Mouse (Mus musculus) layer of hippocampus, adult 8-10 months (tissue): ENCODE measurements around the gene Snai3. TPM values are rescaled to one million over a fixed set of nuclear protein-coding genes. Genes with fewer than 3 reads are reported as not detected.

Experiments used
- DNase-seq, 2 experiments: peaks; one replicate each; pipeline ENCODE4 v3.0.0; 2022; ENCODE audit warnings: low spot score in 2 of 2
- microRNA-seq, 2 experiments: library from miRNA; unstranded; fragments of <30 nt; microRNA quantifications; one replicate each; pipeline ENCODE4 v1.2.0; 2022
- total RNA-seq, 4 experiments: library from RNA; stranded (reverse); gene quantifications; 2 replicates each; pipeline ENCODE4 v1.2.4; 2022

Gene Snai3
- total RNA-seq, 4 experiments from 2014 or later: not detected

DNA sequence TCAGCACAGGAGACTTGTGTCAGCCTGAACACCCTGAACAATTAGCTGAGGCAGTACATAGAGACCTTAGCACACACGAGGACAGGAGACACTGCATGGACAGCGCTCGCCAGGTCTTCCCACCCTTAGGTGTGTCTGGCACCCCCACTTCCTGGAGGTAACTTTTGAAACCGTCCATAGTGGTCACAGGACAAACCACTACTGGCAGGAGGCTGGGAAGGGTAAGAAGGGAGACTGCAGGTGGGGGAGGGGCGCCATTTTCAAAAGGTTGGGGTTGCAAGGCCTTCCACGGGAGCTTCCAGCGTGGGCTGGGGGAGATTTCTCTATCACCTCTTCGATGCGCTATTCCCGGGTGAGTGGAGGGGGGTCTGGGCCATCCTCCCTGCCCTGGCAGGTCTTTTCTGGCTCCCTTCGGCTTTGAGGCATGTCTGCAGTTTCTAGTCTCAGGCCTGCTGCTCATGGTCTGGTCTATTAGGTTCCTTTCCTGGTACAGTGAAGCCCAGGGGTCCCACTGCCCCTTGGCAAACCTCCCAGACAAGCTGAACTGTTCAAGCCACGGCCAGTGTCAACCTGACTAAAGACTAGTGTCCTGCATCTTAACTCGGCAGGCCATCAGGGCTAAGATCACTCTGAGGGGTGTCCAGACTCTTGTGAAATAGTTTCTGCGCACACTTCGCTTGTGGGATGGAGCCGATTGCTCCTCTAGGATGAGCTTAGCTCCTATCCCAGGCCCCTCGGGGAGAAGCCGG, 28.7 kb downstream of the Snai3 start:
- DNase-seq: no peak

DNA sequence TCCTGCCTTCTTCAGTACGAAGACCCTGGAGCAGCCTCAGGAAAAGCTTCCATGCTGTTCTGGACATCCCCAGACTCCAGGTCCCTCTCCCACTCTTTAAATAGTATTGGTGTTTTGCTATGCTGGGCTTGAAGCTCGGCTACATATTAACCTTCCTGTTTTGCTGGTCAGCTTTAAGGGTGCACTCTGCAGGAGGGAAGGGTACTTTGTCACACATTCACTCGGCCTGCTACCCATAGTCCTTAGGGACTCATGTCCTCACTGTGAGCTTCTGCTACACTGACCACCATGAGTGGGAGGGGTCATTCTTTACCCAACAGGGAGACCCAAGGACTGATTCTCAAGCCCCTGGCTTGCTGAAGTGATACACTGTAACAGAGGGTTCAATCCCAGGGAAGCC, 29.9 kb downstream of the Snai3 start:
- no peak for DNase-seq

DNA sequence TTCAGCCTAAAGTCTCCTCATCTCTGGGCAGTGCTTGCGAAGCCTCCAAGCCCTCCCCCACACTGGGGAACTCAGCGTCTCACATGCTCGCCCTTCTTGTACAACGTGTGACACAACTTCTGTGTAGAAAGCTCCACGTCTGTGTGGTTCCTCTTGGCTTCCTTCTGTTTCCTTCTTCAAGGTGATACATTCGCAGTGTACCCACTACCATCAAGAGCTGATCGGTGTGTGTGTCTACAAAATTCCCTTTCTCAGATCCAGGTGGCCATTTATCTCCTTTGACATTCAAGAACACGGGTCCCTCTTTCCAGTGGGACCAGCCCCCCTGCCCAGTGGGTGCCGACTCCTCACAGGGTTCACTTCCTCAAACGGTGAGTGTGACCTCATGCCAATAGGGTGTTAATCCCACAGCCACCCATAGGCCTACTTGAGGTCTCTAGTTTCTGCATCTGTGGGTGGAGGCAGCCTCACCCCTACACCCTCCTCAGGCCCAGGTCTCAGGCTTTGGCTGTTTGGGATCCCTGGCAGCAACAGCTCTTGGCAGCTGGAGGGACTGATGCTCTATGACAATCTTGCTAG, 30.4 kb downstream of the Snai3 start:
- no peak for DNase-seq

DNA sequence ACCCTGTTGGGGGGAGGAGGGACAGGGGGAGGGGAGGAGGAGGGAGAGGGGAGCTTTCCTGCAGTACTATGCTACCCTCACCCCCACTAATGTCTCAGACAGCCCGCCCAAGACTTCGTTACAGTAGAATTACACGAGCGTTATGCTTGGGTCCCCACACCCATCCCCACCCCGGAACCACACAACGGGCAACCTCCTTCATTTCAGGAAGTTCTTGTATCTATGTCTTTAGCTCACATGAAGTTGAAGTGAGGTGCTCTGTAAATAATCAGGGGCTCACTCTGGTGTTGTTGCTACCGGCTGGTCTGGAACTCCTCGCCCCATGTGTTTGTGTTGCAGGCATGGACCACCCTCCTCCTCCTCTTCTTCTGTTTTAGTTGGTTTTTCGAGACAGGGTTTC, 32.4 kb downstream of the Snai3 start:
- DNase-seq: no peak

DNA sequence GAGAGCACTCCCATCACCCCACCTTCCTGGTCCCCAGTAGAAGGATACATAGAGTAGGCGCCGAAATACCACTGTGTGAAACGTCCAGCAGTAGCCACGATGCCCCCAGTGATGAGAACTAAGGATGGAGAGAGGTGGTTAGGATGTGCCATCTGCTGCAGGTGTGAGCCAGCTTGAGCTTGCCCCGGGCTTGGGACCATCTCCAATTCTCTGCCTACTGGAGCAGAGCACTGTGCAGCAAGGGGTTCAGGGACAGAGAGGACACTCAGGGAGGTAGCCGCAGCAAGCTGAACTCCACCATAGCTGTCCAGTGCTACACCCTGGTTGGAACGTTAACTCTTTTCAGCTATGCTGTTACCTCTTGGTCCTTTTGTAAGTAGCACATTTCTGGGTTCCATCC, 32.9 kb downstream of the Snai3 start:
- DNase-seq: no peak

DNA sequence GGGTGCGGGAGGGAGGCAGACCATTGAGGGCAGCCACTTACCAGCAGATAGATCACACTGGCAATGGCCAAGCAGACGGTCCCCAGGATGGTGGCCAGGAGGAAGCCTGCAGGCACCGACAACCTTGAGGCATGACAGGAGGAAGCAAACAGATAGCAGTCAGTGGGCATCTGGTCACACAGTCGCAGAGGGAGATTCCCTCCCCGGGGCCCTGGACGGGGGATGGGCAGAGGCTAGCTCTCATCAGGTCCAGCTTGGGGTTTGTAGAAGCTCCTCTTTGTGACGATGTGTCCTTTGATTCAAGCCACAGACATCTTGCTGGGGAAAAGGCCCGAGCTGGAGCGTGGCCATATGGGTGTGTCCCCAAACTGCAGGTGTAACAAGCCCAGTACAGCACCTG, 34.4 kb downstream of the Snai3 start:
- no peak for DNase-seq

DNA sequence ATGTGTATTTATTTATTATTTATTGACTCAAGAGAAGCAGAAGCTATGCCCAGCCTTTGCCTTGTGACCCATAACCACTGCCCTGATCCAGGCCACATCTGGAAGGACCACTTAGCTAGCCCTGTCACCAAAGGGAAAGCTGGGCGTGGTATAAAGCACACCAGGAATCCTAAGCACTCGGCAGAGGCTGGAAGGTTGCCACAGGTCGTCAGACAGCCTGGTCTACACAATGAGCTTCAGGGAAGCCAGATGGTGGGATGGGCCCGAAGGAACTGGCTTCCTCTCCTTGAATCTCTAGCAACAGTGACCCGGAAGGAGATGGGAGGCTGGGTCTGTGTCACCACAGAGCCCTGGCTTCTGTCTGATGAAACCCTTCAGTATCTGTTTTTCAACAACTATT, 36.9 kb downstream of the Snai3 start:
- DNase-seq: no peak

DNA sequence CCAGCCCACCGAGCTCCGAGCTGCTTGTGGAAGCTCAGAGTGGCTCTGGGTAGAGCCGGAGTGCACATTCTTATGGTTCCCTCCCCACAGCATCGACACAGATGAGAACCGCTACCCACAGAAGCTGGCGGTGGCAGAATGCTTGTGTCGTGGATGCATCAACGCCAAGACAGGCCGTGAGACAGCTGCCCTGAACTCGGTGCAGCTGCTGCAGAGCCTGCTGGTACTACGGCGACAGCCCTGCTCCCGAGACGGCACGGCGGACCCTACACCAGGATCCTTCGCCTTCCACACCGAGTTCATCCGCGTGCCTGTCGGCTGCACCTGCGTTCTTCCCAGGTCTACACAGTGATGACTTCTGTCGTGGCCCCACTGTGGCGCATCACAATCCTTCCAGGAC, 37.3 kb downstream of the Snai3 start:
- DNase-seq: no peak

DNA sequence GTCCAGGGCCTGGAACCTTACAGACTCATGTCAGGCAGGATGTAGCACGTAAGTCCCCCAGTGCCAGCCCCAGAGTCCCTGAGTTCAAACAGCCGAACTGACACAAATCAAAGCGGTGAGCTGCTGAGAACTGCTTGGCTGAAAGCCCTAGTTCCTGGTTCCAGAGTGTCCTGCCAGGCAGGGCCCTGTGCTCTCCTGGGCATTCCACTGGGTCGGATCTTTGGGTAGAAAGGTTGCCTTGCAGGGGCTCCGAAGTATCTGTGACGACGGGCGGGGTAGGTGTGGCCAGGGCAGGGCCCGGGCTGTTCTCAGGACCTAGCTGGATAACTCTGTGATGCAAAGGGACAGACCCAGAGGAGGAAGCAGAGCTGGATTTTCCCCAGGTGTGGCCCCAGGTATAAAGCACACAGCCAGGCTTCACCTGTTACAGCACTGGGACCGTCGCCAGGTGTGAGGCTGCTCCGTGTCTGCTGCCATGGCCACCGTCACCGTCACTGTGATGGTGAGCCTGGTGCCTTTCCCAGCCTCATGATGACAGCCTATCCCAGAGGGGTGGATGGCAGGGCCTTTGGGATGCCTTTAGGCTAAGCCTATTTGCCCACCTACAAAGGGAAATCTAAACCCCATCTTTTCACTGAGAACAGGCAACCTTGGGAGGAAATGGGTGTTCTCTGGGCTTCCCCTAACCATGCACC, 39.0 kb downstream of the Snai3 start, which contains the start of gene Il17c:
Gene Il17c (plus strand): TSS at position 645 of the 695 bp plus-strand sequence.
- no peak for DNase-seq

DNA sequence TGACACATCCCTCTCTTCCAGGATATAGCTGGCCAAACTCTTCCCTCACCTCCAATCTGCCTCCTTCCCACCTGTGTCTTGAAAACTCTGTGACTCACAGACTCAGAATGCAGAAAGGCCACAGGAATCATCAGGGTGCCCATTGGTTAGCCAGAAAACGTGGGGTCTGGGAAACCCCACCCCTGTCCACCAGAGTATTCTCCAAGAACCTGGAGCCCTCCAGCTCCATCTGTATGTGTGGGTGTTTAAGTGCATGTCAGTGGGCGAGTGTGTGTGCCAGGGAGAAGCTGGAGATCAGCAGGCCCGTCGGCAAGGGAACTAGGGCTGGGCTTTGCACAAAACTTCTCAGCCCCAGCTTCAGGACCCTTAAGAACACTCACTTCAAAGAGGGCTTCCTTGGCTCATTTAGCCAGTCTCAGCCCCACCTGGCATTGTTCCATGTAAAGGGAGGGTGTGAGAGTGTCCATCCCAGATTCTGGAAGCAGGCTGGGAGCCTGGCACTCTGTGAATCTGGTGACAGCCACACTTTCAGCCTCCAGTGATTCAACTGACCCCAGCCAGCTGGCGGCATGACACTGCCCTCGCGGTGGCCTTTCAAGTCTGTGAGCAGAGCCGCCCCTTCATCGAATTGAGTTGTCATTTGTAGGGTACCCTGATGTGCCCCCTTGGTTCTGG, 40.5 kb downstream of the Snai3 start:
- no peak for DNase-seq

DNA sequence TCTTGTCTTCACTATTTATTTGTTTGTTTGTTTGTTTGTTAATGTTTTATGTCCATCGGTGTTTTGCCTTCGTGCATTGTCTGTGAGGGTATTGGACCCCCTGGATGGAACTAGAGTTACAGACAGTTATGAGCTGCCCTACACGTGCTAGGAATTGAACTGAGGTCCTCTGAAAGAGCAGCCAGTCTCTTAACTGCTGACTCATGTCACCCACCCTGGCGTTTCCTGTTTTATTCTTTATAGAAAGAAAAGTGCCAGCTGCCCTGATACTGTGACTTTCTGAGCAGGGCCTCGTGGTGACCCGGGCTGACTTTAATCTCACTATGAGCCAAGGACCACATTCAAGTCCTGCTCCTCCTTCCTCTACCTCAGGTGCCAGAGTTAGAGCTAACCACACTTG, 45.0 kb downstream of the Snai3 start:
- DNase-seq: no peak

DNA sequence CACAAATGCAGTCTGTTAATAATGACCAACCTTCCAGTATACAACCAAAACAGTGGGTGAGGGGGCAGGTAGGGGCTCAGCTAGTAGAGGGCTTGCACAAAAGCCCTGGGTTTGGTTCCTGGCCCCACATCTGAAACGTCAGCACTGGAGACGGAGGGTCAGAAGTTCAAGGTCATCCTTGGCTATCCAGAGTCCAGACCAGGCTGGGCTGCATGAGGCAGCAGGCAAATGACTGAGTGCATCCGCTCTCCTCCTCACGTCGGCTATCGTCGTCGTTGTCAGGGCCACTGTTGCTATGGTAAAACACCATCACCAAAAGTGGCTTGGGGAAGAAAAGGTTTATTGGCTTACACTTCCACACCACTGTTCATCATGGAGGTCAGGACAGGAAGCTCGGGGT, 46.2 kb downstream of the Snai3 start:
- no peak for DNase-seq

DNA sequence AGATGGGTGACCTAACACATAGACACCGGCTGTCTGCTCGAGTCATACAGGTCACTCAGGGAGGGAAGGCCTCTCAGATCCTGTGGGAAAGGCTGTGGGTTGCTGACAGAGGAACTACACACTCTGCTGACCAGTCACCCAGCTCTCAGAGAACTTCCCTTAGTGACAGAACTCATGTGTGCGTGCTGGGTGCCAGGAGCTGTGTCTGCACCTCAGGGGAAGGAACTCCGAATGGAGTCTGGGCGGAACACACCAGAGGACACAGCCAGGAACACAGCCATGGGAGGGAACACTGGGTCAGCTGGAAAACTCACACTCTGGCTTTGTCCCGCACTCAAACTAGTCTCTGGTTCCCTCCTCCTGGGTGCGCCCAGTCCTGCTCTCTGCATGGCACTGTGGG, 52.9 kb downstream of the Snai3 start:
- no peak for DNase-seq

DNA sequence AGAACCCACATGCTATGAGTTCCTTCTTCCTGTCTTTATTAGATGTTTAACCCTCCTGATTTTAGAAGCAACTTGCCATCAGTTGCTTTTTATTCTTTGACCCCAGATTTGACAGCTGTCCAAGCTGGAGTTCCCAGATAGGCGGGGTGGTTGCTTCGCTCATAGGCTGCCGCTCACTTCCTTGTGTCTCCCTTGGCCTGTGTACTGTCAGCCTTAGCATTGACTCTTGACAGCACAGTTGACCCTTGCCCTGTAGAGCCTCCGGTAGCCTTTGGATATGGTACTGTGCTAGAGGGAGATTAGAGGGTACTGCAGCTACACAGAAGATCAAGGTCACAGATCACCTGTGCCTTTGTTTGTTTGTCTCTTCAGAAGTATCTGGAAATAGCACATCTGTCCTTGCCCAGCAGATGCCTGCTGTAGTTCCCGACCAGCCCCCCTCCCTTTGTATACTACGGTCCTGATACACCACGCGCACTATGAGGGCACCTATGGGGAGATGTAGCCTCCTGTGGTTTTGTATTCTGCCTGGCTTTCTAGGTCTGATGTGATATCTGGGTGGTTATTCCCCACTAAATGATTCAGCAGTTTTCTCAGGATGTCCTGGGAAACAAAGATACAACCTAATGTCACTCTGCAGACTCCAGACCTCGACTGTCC, 55.3 kb downstream of the Snai3 start:
- DNase-seq: no peak

Small RNAs within 50 kb of the gene (microRNA-seq; reads per million reads assigned to microRNA genes)
- gene Gm24366: 0 reads per million in 2 experiments

Other genes starting within 250 kb of the Snai3 start
- 10 to 100 TPM; 37.3 to 45.5 (median 41.5) TPM for gene Zfpm1, start 178.6 kb downstream of the Snai3 start, total RNA-seq
- gene Trhr2, start 100.0 kb downstream of the Snai3 start, total RNA-seq: 1 to 10 TPM in 3 of 4 experiments, under 1 TPM in 1; 0.31 to 1.8 (median 1.4) TPM
- 10 to 100 TPM; 39.6 to 42.7 (median 40.9) TPM for gene Zc3h18, start 84.1 kb downstream of the Snai3 start, total RNA-seq
- not detected for gene Il17c, start 38.7 kb downstream of the Snai3 start, total RNA-seq
- 10 to 100 TPM in 3 of 4 experiments, 1 to 10 TPM in 1; 7.4 to 54.9 (median 25.7) TPM for gene Cyba, start 27.8 kb downstream of the Snai3 start, total RNA-seq
- gene Mvd, start 17.3 kb downstream of the Snai3 start, total RNA-seq: 10 to 100 TPM; 19.0 to 36.1 (median 25.0) TPM
- 10 to 100 TPM; 26.9 to 40.7 (median 31.3) TPM for gene Rnf166, start 15.3 kb upstream of the Snai3 start, total RNA-seq
- gene Ctu2, start 15.4 kb upstream of the Snai3 start, total RNA-seq: 10 to 100 TPM; 23.4 to 31.5 (median 27.6) TPM
- 1 to 10 TPM; 4.6 to 7.0 (median 4.9) TPM for gene Piezo1, start 90.6 kb upstream of the Snai3 start, total RNA-seq
- 1 to 10 TPM; 1.4 to 2.4 (median 1.7) TPM for gene Cdt1, start 107.3 kb upstream of the Snai3 start, total RNA-seq
- 10 to 100 TPM; 56.8 to 69.3 (median 60.2) TPM for gene Aprt, start 116.2 kb upstream of the Snai3 start, total RNA-seq
- 10 to 100 TPM in 2 of 4 experiments, 1 to 10 TPM in 2; 8.0 to 16.5 (median 11.9) TPM for gene Galns, start 150.7 kb upstream of the Snai3 start, total RNA-seq
- 10 to 100 TPM; 72.6 to 90.6 (median 75.3) TPM for gene Trappc2l, start 150.9 kb upstream of the Snai3 start, total RNA-seq
- not detected for gene Pabpn1l, start 162.0 kb upstream of the Snai3 start, total RNA-seq
- 10 to 100 TPM; 30.0 to 39.0 (median 37.0) TPM for gene Cbfa2t3, start 238.4 kb upstream of the Snai3 start, total RNA-seq